Mouse (Mus musculus) liver, embryonic 14.5 days (tissue): ENCODE measurements around the gene Rph3al. TPM values are rescaled to one million over a fixed set of nuclear protein-coding genes. Genes with fewer than 3 reads are reported as not detected.

ENCODE experiments used
- ATAC-seq: fragments of 200-750 bp; cut with Nextera tagmentation; 2 replicates; pipeline ENCODE4 v1.8.0; 2017; ENCODE audit warnings: moderate number of reproducible peaks, mild to moderate bottlenecking, moderate library complexity; ENCODE audit not compliant: insufficient read depth
- DNase-seq, 3 experiments: peaks; one replicate each; pipeline ENCODE4 v3.0.0-alpha.2; 2012 to 2013; ENCODE audit warnings: low read depth in 3 of 3, low spot score in 3 of 3
- H3K27ac ChIP-seq: fragments of 300-500 bp; sonication (generic); 2 replicates; pipeline ENCODE4 v1.5.1; 2014; ENCODE audit warnings: moderate library complexity, mild to moderate bottlenecking, control low read depth, inconsistent platforms
- H3K27me3 ChIP-seq: fragments of 300-500 bp; sonication (generic); 2 replicates; pipeline ENCODE4 v1.6.1; 2014; ENCODE audit warnings: mild to moderate bottlenecking, low read length, moderate library complexity; ENCODE audit not compliant: control insufficient read depth, insufficient read depth
- H3K36me3 ChIP-seq: fragments of 300-500 bp; sonication (generic); replicated peaks from 2 replicates; pipeline ENCODE4 v1.6.1; 2014; ENCODE audit warnings: low read depth; ENCODE audit not compliant: control insufficient read depth, insufficient read depth
- H3K4me1 ChIP-seq, 2 experiments: fragments of 200-500 bp in 1 of 2; fragments of 300-500 bp in 1 of 2; sonication (generic) in 1 of 2; replicated peaks; 2 replicates each; pipeline ENCODE4 v1.6.1; 2012 to 2014; ENCODE audit warnings: antibody characterized with exemption in 1 of 2, inconsistent platforms in 1 of 2, low read length in 1 of 2; ENCODE audit not compliant: control insufficient read depth in 2 of 2, insufficient read depth in 2 of 2
- H3K4me2 ChIP-seq: fragments of 300-500 bp; sonication (generic); 2 replicates; pipeline ENCODE4 v1.6.1; 2014; ENCODE audit warnings: low read depth, mild to moderate bottlenecking, control low read depth, moderate library complexity
- H3K4me3 ChIP-seq, 2 experiments: fragments of 200-500 bp in 1 of 2; fragments of 300-500 bp in 1 of 2; sonication (generic) in 1 of 2; 2 replicates each; pipeline ENCODE4 v1.5.1; 2012 to 2014; ENCODE audit warnings: low read depth in 2 of 2, low read length in 2 of 2, mild to moderate bottlenecking in 2 of 2, control low read depth in 1 of 2, inconsistent platforms in 1 of 2, moderate library complexity in 1 of 2; ENCODE audit not compliant: insufficient read depth in 1 of 2
- H3K9ac ChIP-seq: fragments of 300-500 bp; sonication (generic); replicated peaks from 2 replicates; pipeline ENCODE4 v1.6.1; 2014; ENCODE audit warnings: mild to moderate bottlenecking, control low read depth, moderate library complexity
- H3K9me3 ChIP-seq: fragments of 300-500 bp; sonication (generic); 2 replicates; pipeline ENCODE4 v1.6.1; 2016; ENCODE audit warnings: low read length, mixed read lengths; ENCODE audit not compliant: control insufficient read depth
- CTCF ChIP-seq: IDR thresholded peaks from 2 replicates; pipeline ENCODE4 v1.5.1; 2016; ENCODE audit warnings: antibody characterized with exemption, low read depth, control low read depth
- EP300 ChIP-seq: IDR thresholded peaks from 2 replicates; pipeline ENCODE4 v1.6.1; 2016; ENCODE audit warnings: antibody characterized with exemption, low read depth
- WGBS: fragments of 180-500 bp; shearing (Covaris S2); extraction: QIAGEN DNeasy Blood & Tissue Kit; methylation state at CpG from one replicate; pipeline ENCODE4 v1.1.7; 2014; ENCODE audit not compliant: insufficient replicate concordance; 5-methylcytosine and 5-hydroxymethylcytosine counted together
- polyA plus RNA-seq, 2 experiments: library from polyadenylated mRNA; depleted of rRNA in 1 of 2; stranded (reverse) in 1 of 2; unstranded in 1 of 2; fragments of >200 nt; fragmentation: Nextera tagmentation in 1 of 2; extraction: Ambion mirVana in 1 of 2; gene quantifications; 2 replicates each; pipeline versions ENCODE4 v1.2.1 to v1.2.3; 2012 to 2014

Rph3al gene
- polyA plus RNA-seq, 2 experiments: 0.25 to 0.29 TPM

- ATAC-seq: no peak
- no peak overlapping the region for H3K4me3 ChIP-seq
- no peaks in the 10 kb centered on the region for H3K27me3 ChIP-seq
- no peak overlapping the region for H3K4me2 ChIP-seq
- DNase-seq: no peak
- no peaks in the 10 kb centered on the region for H3K9me3 ChIP-seq
- no peak overlapping the region for H3K9ac ChIP-seq
- WGBS: 60% methylated on average over 2 of the region's 2 CpGs
- no peaks in the 10 kb centered on the region for H3K4me1 ChIP-seq
- H3K36me3 ChIP-seq: no peaks in the 10 kb centered on the region
- TF ChIP-seq EP300 (no peak), CTCF (no peak)
- H3K27ac ChIP-seq: no peak overlapping the region
These were observed 44.3 kb downstream of the Rph3al start for GRCm38 (mm10) chr11:75893956-75894355.

GRCm38 (mm10) chr11:75887349-75887748 lies 50.9 kb downstream of the Rph3al start:
- no peak overlapping the region for H3K4me2 ChIP-seq
- DNase-seq (no peak), ATAC-seq (no peak)
- no peaks in the 10 kb centered on the region for H3K9me3 ChIP-seq
- no peaks in the 10 kb centered on the region for H3K36me3 ChIP-seq
- TF ChIP-seq CTCF (no peak), EP300 (no peak)
- H3K4me3 ChIP-seq: no peak overlapping the region
- H3K4me1 ChIP-seq: no peaks in the 10 kb centered on the region
- no peak overlapping the region for H3K27ac ChIP-seq
- H3K27me3 ChIP-seq: no peaks in the 10 kb centered on the region
- 51% methylated on average over 3 of the region's 3 CpGs for WGBS
- no peak overlapping the region for H3K9ac ChIP-seq

- no peak overlapping the region for H3K4me2 ChIP-seq
- no peaks in the 10 kb centered on the region for H3K27me3 ChIP-seq
- no peaks in the 10 kb centered on the region for H3K4me1 ChIP-seq
- no peak for ATAC-seq
- no peak overlapping the region for H3K9ac ChIP-seq
- no peak for DNase-seq
- no peak overlapping the region for H3K4me3 ChIP-seq
- WGBS: 23% methylated on average over 3 of the region's 3 CpGs
- no peaks in the 10 kb centered on the region for H3K36me3 ChIP-seq
- TF ChIP-seq EP300 (no peak), CTCF (no peak)
- no peak overlapping the region for H3K27ac ChIP-seq
- no peaks in the 10 kb centered on the region for H3K9me3 ChIP-seq
These were observed 57.0 kb downstream of the Rph3al start for GRCm38 (mm10) chr11:75881234-75881633.

- Histone ChIP-seq H3K4me3 (no peak overlapping the region), H3K27ac (no peak overlapping the region), H3K9me3 (no peaks in the 10 kb centered on the region), H3K9ac (no peak overlapping the region), H3K4me1 (no peaks in the 10 kb centered on the region), H3K27me3 (no peaks in the 10 kb centered on the region), H3K36me3 (no peaks in the 10 kb centered on the region), H3K4me2 (no peak overlapping the region)
- TF ChIP-seq EP300 (no peak), CTCF (no peak)
- 67% methylated on average over 8 of the region's 8 CpGs for WGBS
- ATAC-seq (no peak), DNase-seq (no peak)
These were observed 58.2 kb downstream of the Rph3al start for GRCm38 (mm10) chr11:75880064-75880463.

GRCm38 (mm10) chr11:75878460-75878859 lies 59.8 kb downstream of the Rph3al start:
- DNase-seq: no peak
- no peak for TF ChIP-seq CTCF
- no peak for TF ChIP-seq EP300
- ATAC-seq: no peak
- no peak overlapping the region for H3K4me3 ChIP-seq
- H3K9me3 ChIP-seq: no peaks in the 10 kb centered on the region
- H3K4me1 ChIP-seq: no peaks in the 10 kb centered on the region
- H3K9ac ChIP-seq: no peak overlapping the region
- H3K4me2 ChIP-seq: no peak overlapping the region
- no peaks in the 10 kb centered on the region for H3K36me3 ChIP-seq
- H3K27me3 ChIP-seq: no peaks in the 10 kb centered on the region
- whole genome bisulfite sequencing: 70% methylated on average over 8 of the region's 8 CpGs
- H3K27ac ChIP-seq: no peak overlapping the region
